Mouse (Mus musculus) left cerebral cortex, adult 18-20 months (tissue): ENCODE measurements around the gene 1700016C15Rik. TPM values are rescaled to one million over a fixed set of nuclear protein-coding genes. Genes with fewer than 3 reads are reported as not detected.

Source experiments
- DNase-seq, 2 experiments: peaks; one replicate each; pipeline ENCODE4 v3.0.0; 2021 to 2022; ENCODE audit warnings: low spot score in 2 of 2, mixed read lengths in 1 of 2
- long read RNA-seq, 2 experiments: library from polyadenylated mRNA; stranded (forward); transcript quantifications; one replicate each; pipeline ENCODE4 v2.0.0; 2021
- total RNA-seq, 2 experiments: library from RNA; stranded (reverse); gene quantifications; 2 replicates each; pipeline ENCODE4 v1.2.3; 2021

The 1700016C15Rik gene
- total RNA-seq, result not detected
- long read RNA-seq, experiment 1, result 0 reads
- long read RNA-seq, experiment 2, result 0 reads

- no peak for DNase-seq
These were observed at the start of gene 1700016C15Rik for GRCm38 (mm10) chr1:177729043-177730024. Gene 1700016C15Rik (plus strand): TSS chr1:177729814.

DNA sequence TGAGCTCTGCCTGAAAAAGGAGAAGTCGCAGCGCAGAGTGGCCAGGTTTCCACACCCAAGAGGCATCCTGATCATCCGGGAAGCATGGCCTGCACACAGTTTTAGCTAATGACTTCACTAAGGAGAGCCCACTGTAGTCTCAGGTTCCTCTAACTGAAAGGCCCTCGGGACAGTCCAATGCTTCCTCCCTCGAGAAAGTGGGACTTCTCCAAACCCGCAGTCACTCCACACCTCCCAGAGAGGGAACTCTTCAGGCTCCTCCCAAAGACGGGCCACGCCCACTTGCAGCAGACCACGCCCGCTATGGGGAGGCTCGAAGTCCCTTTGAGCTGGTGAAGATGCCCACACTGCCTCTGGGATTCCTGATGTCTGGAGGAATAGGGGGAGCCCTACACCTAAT is 48.4 kb upstream of the 1700016C15Rik start:
- no peak for DNase-seq

- DNase-seq, result peak; percentile 36 to 51
These were observed 45.4 kb upstream of the 1700016C15Rik start for GRCm38 (mm10) chr1:177683931-177684836.

- DNase-seq, result peak in 1 of 2 experiments; percentile 38
These were observed 44.7 kb upstream of the 1700016C15Rik start for GRCm38 (mm10) chr1:177684901-177685300.

DNA sequence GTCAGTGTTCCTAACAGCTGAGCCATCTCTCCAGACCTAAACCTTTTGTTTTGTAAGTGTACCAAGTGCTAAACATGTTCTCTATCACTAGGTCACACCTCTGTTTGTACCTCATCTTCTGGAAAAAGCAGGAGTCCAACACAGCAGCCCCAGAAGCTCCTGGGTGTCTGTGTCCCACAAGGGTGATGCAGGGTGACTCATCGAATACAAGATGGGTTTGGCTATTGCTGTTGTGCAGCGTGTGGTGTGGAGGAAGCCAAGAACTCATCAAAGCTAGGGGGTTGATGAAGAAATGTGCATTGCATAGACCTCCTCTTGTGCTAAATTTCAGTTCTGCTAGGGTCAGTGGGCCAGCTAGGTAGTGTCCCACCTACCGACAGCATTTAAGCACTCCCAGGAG is 43.5 kb upstream of the 1700016C15Rik start:
- no peak for DNase-seq

DNA sequence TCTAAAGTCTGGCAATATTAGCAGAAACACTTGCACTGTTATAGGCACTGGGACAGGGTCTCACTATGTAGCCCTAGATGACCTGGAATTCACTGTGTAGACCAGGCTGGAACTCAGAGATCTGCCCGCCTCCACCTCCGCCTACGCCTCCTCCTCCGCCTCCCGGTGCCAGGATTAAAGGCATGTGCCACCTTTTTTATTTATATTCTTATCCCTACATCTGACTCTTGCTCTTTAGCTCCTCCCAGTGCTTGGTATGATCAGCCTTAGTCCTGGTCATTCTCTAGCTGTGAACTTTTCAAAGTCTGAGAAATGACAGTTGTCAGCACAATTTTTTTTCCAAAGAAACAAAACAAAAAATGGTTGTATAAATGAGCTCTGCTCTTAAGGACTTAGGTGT is 42.6 kb upstream of the 1700016C15Rik start:
- no peak for DNase-seq

DNA sequence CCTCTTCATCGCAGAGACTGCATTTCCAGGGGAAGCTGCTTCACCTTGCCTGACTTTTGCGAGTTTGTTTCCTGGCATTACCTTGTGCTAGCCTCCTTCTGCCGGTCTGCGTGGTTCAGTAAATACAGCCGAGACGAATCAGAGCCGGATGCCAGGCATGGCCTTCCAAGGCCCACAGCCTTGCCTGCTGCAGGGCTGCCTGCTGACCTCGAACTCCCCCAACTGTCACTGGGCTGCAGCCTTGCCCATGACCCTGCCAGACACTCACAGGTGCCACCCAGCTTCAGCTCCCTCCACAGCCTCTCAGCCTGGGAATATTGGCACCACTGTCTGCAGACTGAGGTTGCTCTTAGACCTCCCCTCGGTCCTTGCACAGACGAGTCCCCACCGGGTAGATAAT is 37.1 kb upstream of the 1700016C15Rik start:
- no peak for DNase-seq

- no peak for DNase-seq
These were observed 35.9 kb upstream of the 1700016C15Rik start for GRCm38 (mm10) chr1:177693486-177694252.

DNA sequence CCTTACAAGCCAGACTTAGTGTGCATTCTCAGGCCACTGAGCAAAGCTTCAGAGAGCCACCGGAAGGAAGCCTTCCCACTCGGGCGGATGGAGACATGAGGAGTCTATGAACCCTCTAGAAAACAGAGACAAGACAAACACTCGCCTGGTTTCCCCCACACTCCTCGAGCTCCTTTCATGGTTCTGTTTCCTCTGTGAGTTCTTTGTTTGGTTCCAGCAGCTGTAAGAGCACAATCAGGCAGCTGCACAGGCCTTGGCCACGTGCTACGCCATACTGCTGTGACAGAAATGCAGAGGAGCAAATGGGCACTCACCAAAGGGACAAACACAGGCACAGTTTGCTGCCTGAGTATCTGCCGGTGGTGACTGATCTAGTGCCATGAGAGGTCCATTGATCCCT is 29.1 kb upstream of the 1700016C15Rik start:
- DNase-seq, result no peak

DNA sequence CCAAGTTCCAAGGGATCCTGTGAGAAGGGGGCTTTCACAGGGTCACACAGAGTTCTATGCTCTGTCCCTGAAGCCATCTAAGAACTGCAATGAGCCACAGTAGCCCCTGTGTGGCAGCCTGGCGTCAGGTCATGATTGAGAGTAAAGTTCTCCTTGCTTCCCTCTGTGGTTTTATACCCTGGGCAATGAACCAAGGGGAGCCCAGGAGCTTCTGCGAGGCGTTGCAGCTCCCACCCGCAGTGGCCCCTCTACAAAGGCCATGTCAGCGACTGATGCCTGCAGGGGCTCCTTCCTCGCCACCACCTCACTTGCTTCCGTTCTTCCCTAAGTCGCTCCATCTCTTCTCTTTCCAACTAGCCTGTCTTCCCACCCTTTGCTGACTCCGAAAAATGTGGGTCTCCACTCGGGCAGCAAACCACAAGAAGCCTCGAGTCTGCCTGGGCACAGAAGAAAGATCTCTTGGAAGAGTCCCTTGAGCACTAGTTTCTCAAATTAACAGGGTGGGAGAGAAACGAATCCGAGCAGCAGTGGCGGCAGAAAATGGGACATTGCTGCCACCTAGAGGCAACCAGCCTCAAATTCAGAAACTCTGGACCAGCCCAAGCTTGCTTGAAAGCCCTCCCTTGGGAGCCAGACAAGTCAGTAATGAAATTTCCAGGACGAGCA is 27.0 kb upstream of the 1700016C15Rik start:
- DNase-seq, result peak; percentile 83 to 89

GRCm38 (mm10) chr1:177703147-177703807 is 26.3 kb upstream of the 1700016C15Rik start:
- DNase-seq, result no peak

GRCm38 (mm10) chr1:177705204-177705603 is 24.4 kb upstream of the 1700016C15Rik start:
- DNase-seq, result no peak

- no peak for DNase-seq
These were observed 22.0 kb upstream of the 1700016C15Rik start for GRCm38 (mm10) chr1:177707571-177707970.

- DNase-seq, result no peak
These were observed 21.0 kb upstream of the 1700016C15Rik start for GRCm38 (mm10) chr1:177708583-177709055.

- no peak for DNase-seq
These were observed 18.6 kb upstream of the 1700016C15Rik start for GRCm38 (mm10) chr1:177711000-177711399.

DNA sequence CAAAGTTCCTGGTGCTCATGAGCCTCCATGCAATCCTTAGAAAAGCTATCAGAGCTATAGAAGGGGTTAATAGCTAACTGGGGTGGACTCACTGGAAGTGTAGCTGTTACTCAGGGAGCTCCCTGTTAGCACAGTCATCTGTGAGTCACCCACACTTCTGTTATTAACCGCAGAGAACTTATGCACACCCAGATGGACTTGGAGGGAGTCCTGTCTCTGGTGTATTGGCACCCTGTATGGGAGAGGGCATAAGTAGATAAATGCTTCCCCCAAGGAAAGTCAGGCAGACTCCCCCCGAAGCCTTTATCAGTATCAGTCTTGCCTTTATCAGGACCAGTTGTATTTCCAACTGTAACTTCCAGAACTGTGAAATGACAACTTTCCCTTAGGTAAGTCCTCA is 18.2 kb upstream of the 1700016C15Rik start:
- no peak for DNase-seq

DNA sequence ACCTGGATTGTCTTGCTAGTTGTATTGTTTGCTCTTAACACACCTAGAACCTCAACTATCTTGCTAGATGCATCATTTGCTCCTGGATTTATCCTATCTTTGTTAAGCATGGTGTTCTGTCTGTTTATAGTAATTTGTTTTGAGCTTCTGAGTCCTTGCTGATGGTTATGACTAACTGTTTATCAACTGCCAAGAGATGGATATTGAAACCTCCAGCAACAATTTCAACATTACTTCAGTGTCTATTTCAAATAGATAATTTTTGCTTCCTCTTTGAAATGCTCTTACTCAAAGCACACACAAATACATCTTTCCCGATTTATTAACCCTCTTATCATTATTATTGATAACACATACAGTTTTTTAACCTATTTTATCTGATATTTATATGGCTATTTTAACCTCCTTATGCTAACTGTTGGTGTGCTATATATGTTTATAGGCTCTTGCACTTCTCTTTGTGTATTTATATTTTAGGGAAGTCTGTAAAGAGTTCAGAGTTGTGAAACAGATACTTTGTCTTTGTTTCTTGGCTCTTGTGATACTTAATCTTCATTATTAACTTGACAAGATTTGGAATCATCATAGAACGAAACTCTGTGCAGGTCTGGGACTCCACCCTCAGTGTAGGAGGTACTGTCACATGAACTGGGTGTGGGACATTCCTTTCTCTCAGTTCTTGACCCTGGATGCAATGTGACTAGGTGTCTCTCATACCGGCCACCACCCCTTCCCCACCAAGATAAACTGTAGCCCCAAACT is 15.8 kb upstream of the 1700016C15Rik start:
- DNase-seq, result no peak

DNA sequence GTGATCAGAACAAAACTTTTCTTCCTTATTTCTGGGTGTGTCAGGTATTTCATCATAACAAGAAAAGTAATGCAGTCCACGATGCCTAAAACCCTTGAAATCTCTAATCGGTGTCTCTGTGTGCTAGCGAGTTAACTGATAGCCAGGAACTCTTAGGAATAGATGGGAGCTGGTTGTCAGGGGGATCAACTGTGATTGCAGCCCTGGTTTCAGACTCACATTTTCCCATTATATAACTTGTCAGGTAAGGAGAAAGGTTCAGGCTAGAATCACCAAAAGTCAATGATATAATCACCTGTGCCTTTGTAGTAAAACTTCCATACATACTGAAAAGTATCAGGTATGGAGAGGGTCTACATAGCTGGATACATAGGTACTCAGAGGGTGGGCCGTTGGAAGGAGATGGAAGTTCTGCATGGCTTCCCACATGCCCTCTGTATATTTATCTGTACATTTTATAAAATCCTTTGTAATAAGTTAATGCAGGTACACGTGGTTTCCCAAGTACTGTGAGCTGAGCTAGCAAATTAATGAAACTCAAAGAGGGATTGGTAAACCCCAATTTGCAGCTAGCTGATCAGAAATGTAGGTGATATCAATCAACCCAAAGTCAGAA is 15.1 kb upstream of the 1700016C15Rik start:
- DNase-seq, result no peak
